Comparison of ENCODE assay signal across 8 mouse cellular contexts in the genomic region with DNA sequence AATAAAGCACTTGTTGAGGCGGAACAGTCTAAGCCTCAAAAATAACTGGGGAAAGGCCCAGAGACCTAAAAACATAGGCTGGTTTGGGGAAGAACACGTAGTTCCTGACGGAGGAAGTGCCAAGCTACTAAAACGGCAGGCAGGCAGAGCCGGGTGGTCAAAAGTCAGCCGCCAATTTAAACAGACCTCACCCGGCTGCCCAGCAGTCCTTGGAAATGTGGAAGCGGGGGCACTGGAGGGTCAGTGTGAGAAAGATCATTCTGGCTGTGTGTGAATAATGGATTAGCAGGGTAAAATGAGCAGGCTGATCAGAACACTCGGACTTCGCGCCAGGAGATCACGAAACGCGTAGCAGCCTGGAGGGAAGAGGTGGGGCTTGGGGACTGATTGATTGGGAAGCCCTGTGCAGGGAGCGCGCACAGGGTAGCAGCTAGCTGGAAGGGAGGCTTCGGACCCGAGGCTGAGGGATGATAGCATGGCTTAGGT. TPM values are rescaled to one million over a fixed set of nuclear protein-coding genes. Genes with fewer than 3 reads are reported as not detected.
A peak's percentile ranks its signal among the peaks of the same experiment; 100 is the strongest.
DNase-seq lines count a peak whose midpoint lies in the region; ATAC-seq and TF ChIP-seq lines count a peak whose summit lies in the region.
"Had no signal": no experiment of that assay in that cellular context is flagged by ENCODE, and none has a peak within 500 bp of the region (broad histone marks: within the 10 kb centered on the region; RNA-seq: fewer than 3 reads in every experiment).

No protein-coding gene starts in this region.

- peak overlapping the region; percentile 82 for H3K27ac ChIP-seq in bone marrow, adult 2 months (ENCODE audit: control insufficient read depth, insufficient read depth, low read depth, low read length, poor library complexity)
- peak overlapping the region; percentile 57 for H3K27ac ChIP-seq in intestine, postnatal 0 days (ENCODE audit: low read depth, low read length)
- peak overlapping the region; percentile 49; the same call in 1 of the 2 replicates for H3K27ac ChIP-seq in neural tube, embryonic 15.5 days (replicated peaks)

- H3K36me3 ChIP-seq in intestine, postnatal 0 days (ENCODE audit: control insufficient read depth, insufficient read depth), result peaks cover 10% of the 10 kb centered on the region; the same call in 1 of the 2 replicates
- H3K36me3 ChIP-seq in neural tube, embryonic 15.5 days, result no peaks in the 10 kb centered on the region

- TF ChIP-seq CTCF in bone marrow, adult 2 months (IDR thresholded peaks at IDR 0.05; ENCODE audit: control insufficient read depth, insufficient read depth, low read length), result no peak
- peak; percentile 1; the same call in 1 of the 2 replicates for TF ChIP-seq CTCF in intestine, postnatal 0 days (IDR thresholded peaks at IDR 0.05; ENCODE audit: low read depth)
- no peak for TF ChIP-seq CTCF in lung, adult 2 months (IDR thresholded peaks at IDR 0.05; ENCODE audit: insufficient read depth, low read length)

- peak; percentile 64 for DNase-seq in ES-CJ7 (ENCODE audit: low read depth, low spot score)
- DNase-seq in heart, adult 11 months, result peak; percentile 97
- peak; percentile 47 for DNase-seq in lung, adult 2 months
- no peak for DNase-seq in layer of hippocampus, adult 8-10 months (ENCODE audit: low spot score in 2 of 2)

- no peak for ATAC-seq in intestine, postnatal 0 days
- no peak for ATAC-seq in neural tube, embryonic 15.5 days (ENCODE audit: low FRiP score)

- no peaks in the 10 kb centered on the region for H3K9me3 ChIP-seq in intestine, postnatal 0 days (ENCODE audit: control insufficient read depth)
- no peaks in the 10 kb centered on the region for H3K9me3 ChIP-seq in neural tube, embryonic 15.5 days (replicated peaks)

- WGBS in bone marrow, adult 2 months, result 3% methylated on average over 18 of the region's 18 CpGs
- WGBS in intestine, postnatal 0 days, result 3% methylated on average over 18 of the region's 18 CpGs
- 3% methylated on average over 18 of the region's 18 CpGs for WGBS in lung, adult 2 months
- whole genome bisulfite sequencing in neural tube, embryonic 15.5 days, result 3% methylated on average over 18 of the region's 18 CpGs

- no peak for TF ChIP-seq POLR2A in bone marrow, adult 2 months (IDR thresholded peaks at IDR 0.05; ENCODE audit: borderline replicate concordance, control insufficient read depth, low read depth, low read length)
- no peak for TF ChIP-seq POLR2A in lung, adult 2 months (IDR thresholded peaks at IDR 0.05; ENCODE audit: borderline replicate concordance, extremely low read depth, low read depth, low read length)

- no peak overlapping the region for H3K9ac ChIP-seq in intestine, postnatal 0 days (ENCODE audit: low read depth, low read length)
- H3K9ac ChIP-seq in neural tube, embryonic 15.5 days (replicated peaks), result no peak overlapping the region

- no peaks in the 10 kb centered on the region for H3K27me3 ChIP-seq in intestine, postnatal 0 days (replicated peaks; ENCODE audit: control insufficient read depth, insufficient read depth, low read length)
- peaks cover 20% of the 10 kb centered on the region for H3K27me3 ChIP-seq in neural tube, embryonic 15.5 days (replicated peaks)

- peak overlapping the region; percentile 81 for H3K4me2 ChIP-seq in intestine, postnatal 0 days (replicated peaks; ENCODE audit: low read depth)
- H3K4me2 ChIP-seq in neural tube, embryonic 15.5 days, result peak overlapping the region; percentile 60

- H3K4me1 ChIP-seq in bone marrow, adult 2 months (ENCODE audit: control insufficient read depth, insufficient read depth, low read length), result peaks cover 7% of the 10 kb centered on the region
- H3K4me1 ChIP-seq in intestine, postnatal 0 days (replicated peaks; ENCODE audit: control insufficient read depth, insufficient read depth, low read length), result 0 out of 2 replicates have a peak, but pooled peaks cover 5% of the 10 kb centered on the region
- H3K4me1 ChIP-seq in lung, adult 2 months (ENCODE audit: control insufficient read depth, insufficient read depth, low read length), result peaks cover 24% of the 10 kb centered on the region
- H3K4me1 ChIP-seq in neural tube, embryonic 15.5 days, result peaks cover 27% of the 10 kb centered on the region

- peak overlapping the region; percentile 11 for H3K4me3 ChIP-seq in bone marrow, adult 2 months (replicated peaks; ENCODE audit: control insufficient read depth, low read depth, low read length)
- H3K4me3 ChIP-seq in intestine, postnatal 0 days (ENCODE audit: low read depth, low read length), result peak overlapping the region; percentile 19
- peak overlapping the region; percentile 64 for H3K4me3 ChIP-seq in lung, adult 2 months (replicated peaks; ENCODE audit: extremely low read depth, low read depth, low read length)
- H3K4me3 ChIP-seq in neural tube, embryonic 15.5 days (replicated peaks), result 0 out of 2 replicates have a peak overlapping the region, but pooled peaks have one; percentile 5

RNA-seq across cellular contexts. Expression of a gene that starts 4.6 kb away (rescaled TPM):
- polyA plus RNA-seq in bone marrow, adult 2 months (2011; ENCODE audit: insufficient read depth, insufficient read length, low replicate concordance, missing spikeins), result 43.4 and 44.5 TPM in 2 replicates
- polyA plus RNA-seq in intestine, postnatal 0 days (2015; fragmentation: Nextera tagmentation; extraction: Ambion mirVana), result 45.3 and 45.7 TPM in 2 replicates
- 8.1 and 11.5 TPM in 2 replicates for polyA plus RNA-seq in lung, adult 2 months (2012; rRNA removed)
- polyA plus RNA-seq in neural tube, embryonic 15.5 days (2015; fragmentation: Nextera tagmentation; extraction: Ambion mirVana), result 88.4 and 105 TPM in 2 replicates
- total RNA-seq in layer of hippocampus, adult 8-10 months (2022), result 10 to 100 TPM; 33.8 to 39.5 (median 36.0) TPM

RNA-seq across cellular contexts. Expression of a gene that starts 9.5 kb away (rescaled TPM):
- polyA plus RNA-seq in bone marrow, adult 2 months (2011; ENCODE audit: insufficient read depth, insufficient read length, low replicate concordance, missing spikeins), result 44.7 and 114 TPM in 2 replicates
- polyA plus RNA-seq in intestine, postnatal 0 days (2015; fragmentation: Nextera tagmentation; extraction: Ambion mirVana), result 3.8 TPM in 2 replicates
- 15.1 and 36.7 TPM in 2 replicates for polyA plus RNA-seq in lung, adult 2 months (2012; rRNA removed)
- polyA plus RNA-seq in neural tube, embryonic 15.5 days (2015; fragmentation: Nextera tagmentation; extraction: Ambion mirVana), result 1.8 and 3.3 TPM in 2 replicates
- total RNA-seq in layer of hippocampus, adult 8-10 months (2022), result 1 to 10 TPM; 1.6 to 2.9 (median 2.0) TPM

RNA-seq across cellular contexts. Expression of a gene that starts 16.6 kb away (rescaled TPM):
- 16.0 and 26.9 TPM in 2 replicates for polyA plus RNA-seq in bone marrow, adult 2 months (2011; ENCODE audit: insufficient read depth, insufficient read length, low replicate concordance, missing spikeins)
- 29.6 and 32.3 TPM in 2 replicates for polyA plus RNA-seq in intestine, postnatal 0 days (2015; fragmentation: Nextera tagmentation; extraction: Ambion mirVana)
- 4.4 and 7.2 TPM in 2 replicates for polyA plus RNA-seq in lung, adult 2 months (2012; rRNA removed)
- 41.4 and 47.8 TPM in 2 replicates for polyA plus RNA-seq in neural tube, embryonic 15.5 days (2015; fragmentation: Nextera tagmentation; extraction: Ambion mirVana)
- total RNA-seq in layer of hippocampus, adult 8-10 months (2022), result 10 to 100 TPM; 15.3 to 18.3 (median 16.4) TPM

RNA-seq across cellular contexts. Expression of a gene that starts 31.6 kb away (rescaled TPM):
- polyA plus RNA-seq in bone marrow, adult 2 months (2011; ENCODE audit: insufficient read depth, insufficient read length, low replicate concordance, missing spikeins), result 24.3 and 26.1 TPM in 2 replicates
- 22.4 and 23.0 TPM in 2 replicates for polyA plus RNA-seq in intestine, postnatal 0 days (2015; fragmentation: Nextera tagmentation; extraction: Ambion mirVana)
- polyA plus RNA-seq in lung, adult 2 months (2012; rRNA removed), result 62.1 and 93.3 TPM in 2 replicates
- 20.6 and 24.9 TPM in 2 replicates for polyA plus RNA-seq in neural tube, embryonic 15.5 days (2015; fragmentation: Nextera tagmentation; extraction: Ambion mirVana)
- 10 to 100 TPM; 45.2 to 60.9 (median 49.3) TPM for total RNA-seq in layer of hippocampus, adult 8-10 months (2022)

RNA-seq across cellular contexts. Expression of a gene that starts 53.4 kb away (rescaled TPM):
- 1.1 and 2.9 TPM in 2 replicates for polyA plus RNA-seq in bone marrow, adult 2 months (2011; ENCODE audit: insufficient read depth, insufficient read length, low replicate concordance, missing spikeins)
- polyA plus RNA-seq in intestine, postnatal 0 days (2015; fragmentation: Nextera tagmentation; extraction: Ambion mirVana), result 0.08 TPM in 1 of 2 replicates, not detected in the other
- 0.16 and 0.22 TPM in 2 replicates for polyA plus RNA-seq in lung, adult 2 months (2012; rRNA removed)
- 4.7 and 6.8 TPM in 2 replicates for polyA plus RNA-seq in neural tube, embryonic 15.5 days (2015; fragmentation: Nextera tagmentation; extraction: Ambion mirVana)
- 10 to 100 TPM; 39.6 to 42.8 (median 40.0) TPM for total RNA-seq in layer of hippocampus, adult 8-10 months (2022)
- total RNA-seq: hematopoietic stem cell, adult 5-6 weeks had no signal

Comparison
In these comparisons a context has a peak if more than half of its experiments do, and no peak if none do; other contexts are left out.
1. DNase-seq: peak in ES-CJ7 (single experiment), heart, adult 11 months (single experiment) and lung, adult 2 months (single experiment); none in layer of hippocampus, adult 8-10 months (0 of 2).
2. H3K4me3 ChIP-seq: peak in every context shown above with its lines; median percentile 64 in lung, adult 2 months; 19 in intestine, postnatal 0 days; 11 in bone marrow, adult 2 months; 5 in neural tube, embryonic 15.5 days.
3. Peak in every context shown above with its lines, with median percentiles within 50 percentile points of each other: H3K27ac ChIP-seq.